Mouse (Mus musculus) left cerebral cortex, postnatal 4 days (tissue): ENCODE measurements around the gene Olfr272. TPM values are rescaled to one million over a fixed set of nuclear protein-coding genes. Genes with fewer than 3 reads are reported as not detected.

Experiments used
- DNase-seq: peaks from one replicate; pipeline ENCODE4 v3.0.0-alpha.2; 2022
- intact Hi-C: fragments of 180-260 bp; cut with DNase I; formaldehyde crosslinking; loops from one replicate; pipeline ENCODE4 v1.15.1; 2025
- total RNA-seq, 2 experiments: library from RNA; stranded (reverse); gene quantifications; 2 replicates each; pipeline ENCODE4 v1.2.3; 2021

Olfr272 gene
- total RNA-seq: not detected

DNA sequence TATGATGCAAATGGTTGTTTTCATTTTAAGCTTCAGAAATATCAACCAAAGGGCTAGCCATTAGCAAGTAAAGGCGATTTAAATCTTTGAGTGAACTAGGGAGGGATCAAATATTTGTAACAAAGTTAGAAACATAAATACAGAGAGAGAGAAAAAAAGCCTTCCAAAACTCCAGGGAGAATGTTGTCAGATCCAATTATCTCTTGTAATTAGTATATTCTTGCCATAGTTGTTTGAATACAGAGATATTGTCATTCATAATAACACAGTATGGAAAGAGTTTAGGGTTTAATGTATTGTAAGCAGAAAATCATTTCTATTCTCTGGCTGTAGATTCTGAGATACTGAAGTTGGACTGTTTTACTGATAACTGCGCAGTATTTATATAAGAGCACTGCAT lies at the start of gene Olfr272:
Gene Olfr272, minus strand, starts transcription at position 101 of the 400 bp plus-strand sequence.
- intact Hi-C loops: no loop called here
- DNase-seq: no peak

GRCm38 (mm10) chr4:52964247-52964646 lies 45.3 kb upstream of the Olfr272 start, which contains the start of gene Olfr270:
TSS of gene Olfr270 (plus strand) at chr4:52964547.
- DNase-seq: no peak
- intact Hi-C loops: no loop called here

- intact Hi-C loops: no loop called here
- DNase-seq: peak; percentile 72
Measured at GRCm38 (mm10) chr4:52958693-52959092, 39.7 kb upstream of the Olfr272 start.

GRCm38 (mm10) chr4:52949005-52949404 lies 30.0 kb upstream of the Olfr272 start:
- no peak for DNase-seq
- intact Hi-C loops: no loop called here

- intact Hi-C loops: no loop called here
- no peak for DNase-seq
Measured at GRCm38 (mm10) chr4:52946665-52947064, 27.7 kb upstream of the Olfr272 start.

- intact Hi-C loops: no loop called here
- DNase-seq: no peak
Measured at GRCm38 (mm10) chr4:52930480-52930879, 11.5 kb upstream of the Olfr272 start.

DNA sequence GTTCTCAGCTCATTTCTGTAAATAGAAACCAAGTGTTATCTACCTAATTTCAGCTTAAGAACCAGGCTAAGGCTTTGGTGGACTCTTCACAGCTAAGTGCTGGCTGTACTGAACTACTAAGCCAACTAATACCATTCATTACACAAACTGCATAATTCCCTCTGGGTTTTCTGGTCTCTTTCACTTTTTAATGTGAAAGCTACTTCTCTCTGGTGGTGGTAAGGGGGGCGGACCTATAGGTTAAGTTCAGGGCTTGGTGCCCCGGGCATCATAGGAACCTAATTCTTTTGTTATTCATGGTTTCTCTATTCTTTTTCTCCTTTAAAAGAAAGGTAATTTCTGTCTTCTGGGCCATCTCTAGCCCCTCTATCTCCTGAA lies 1.7 kb downstream of the Olfr272 start:
- no peak for DNase-seq

DNA sequence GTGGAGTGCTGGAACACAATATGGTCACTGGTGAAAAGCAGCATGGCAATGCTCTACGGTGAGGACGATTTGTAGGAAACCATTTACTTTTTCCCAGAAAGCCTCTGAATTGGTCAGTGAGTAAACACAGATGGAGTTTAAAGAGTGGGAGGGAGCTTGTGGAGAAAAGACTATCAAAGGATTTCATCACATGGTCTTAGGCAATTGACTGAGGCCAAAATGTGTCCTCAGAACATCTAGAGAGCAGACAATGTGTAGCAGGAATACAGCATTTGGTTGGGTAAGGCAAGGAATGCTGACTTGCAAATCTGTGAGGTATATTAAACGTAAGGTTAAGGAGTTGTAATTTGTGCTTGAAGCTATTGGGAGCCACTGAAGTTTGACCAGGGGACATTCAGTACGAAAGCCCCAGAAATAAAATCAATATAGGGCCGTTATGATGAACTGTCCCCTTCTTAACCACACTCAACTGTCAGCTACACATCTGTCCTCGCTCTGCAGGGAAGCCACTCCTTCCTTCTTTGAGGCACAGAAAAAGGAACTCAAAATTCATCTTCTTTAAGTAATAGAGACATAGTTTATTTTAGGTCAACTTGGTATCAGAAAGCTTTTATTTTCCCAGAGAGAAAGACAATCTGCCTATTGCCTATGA lies 2.2 kb downstream of the Olfr272 start:
- intact Hi-C loops: no loop called here

More for the DNA sequence above, 1.7 kb downstream of the Olfr272 start:
- intact Hi-C loops: no loop called here

GRCm38 (mm10) chr4:52912409-52912808 lies 6.6 kb downstream of the Olfr272 start:
- no peak for DNase-seq
- intact Hi-C loops: no loop called here

More for the DNA sequence above, 2.2 kb downstream of the Olfr272 start:
- DNase-seq: no peak

- no peak for DNase-seq
- intact Hi-C loops: no loop called here
Measured at GRCm38 (mm10) chr4:52909542-52909941, 9.4 kb downstream of the Olfr272 start.

- intact Hi-C loops: no loop called here
- DNase-seq: no peak
Measured at GRCm38 (mm10) chr4:52864156-52864555, 54.8 kb downstream of the Olfr272 start.

Other genes starting within 250 kb of the Olfr272 start
- gene Olfr275, start 104.6 kb downstream of the Olfr272 start, total RNA-seq: not detected
- not detected for gene Olfr273, start 59.9 kb downstream of the Olfr272 start, total RNA-seq
- not detected for gene Olfr270, start 45.4 kb upstream of the Olfr272 start, total RNA-seq
- gene Nipsnap3a, start 70.1 kb upstream of the Olfr272 start, total RNA-seq: not detected
- gene Nipsnap3b, start 92.7 kb upstream of the Olfr272 start, total RNA-seq: 10 to 100 TPM; 50.5 to 50.6 TPM
- 10 to 100 TPM; 34.3 to 34.8 TPM for gene Abca1, start 240.7 kb upstream of the Olfr272 start, total RNA-seq